Mouse (Mus musculus) bone marrow, adult 2 months (tissue): Measurements from ENCODE around the gene Lrrc40. TPM values are rescaled to one million over a fixed set of nuclear protein-coding genes. Genes with fewer than 3 reads are reported as not detected.
A peak's percentile ranks its signal among the peaks of the same experiment; 100 is the strongest.

Experiments used
- H3K27ac ChIP-seq: fragments of 200-500 bp; 2 replicates; pipeline ENCODE4 v1.5.1; 2012; ENCODE audit warnings: low read depth, mild to moderate bottlenecking, control low read depth, inconsistent platforms, low read length; ENCODE audit not compliant: control insufficient read depth, poor library complexity, insufficient read depth
- H3K4me1 ChIP-seq: fragments of 200-500 bp; 2 replicates; pipeline ENCODE4 v1.6.1; 2011; ENCODE audit warnings: low read length; ENCODE audit not compliant: control insufficient read depth, insufficient read depth
- H3K4me3 ChIP-seq: fragments of 200-500 bp; replicated peaks from 2 replicates; pipeline ENCODE3; 2011; ENCODE audit warnings: mild to moderate bottlenecking, low read depth, low read length, control low read depth; ENCODE audit not compliant: control insufficient read depth
- CTCF ChIP-seq: fragments of 200-500 bp; IDR thresholded peaks from 2 replicates; pipeline ENCODE4 v1.5.1; 2011; ENCODE audit warnings: low read length, control low read depth; ENCODE audit not compliant: control insufficient read depth, insufficient read depth
- POLR2A ChIP-seq: fragments of 200-500 bp; IDR thresholded peaks from 2 replicates; pipeline ENCODE4 v1.6.1; 2011; ENCODE audit warnings: low read depth, mild to moderate bottlenecking, control low read depth, low read length, borderline replicate concordance; ENCODE audit not compliant: control insufficient read depth
- WGBS: fragments of 180-500 bp; shearing (Covaris S2); methylation state at CpG from one replicate; pipeline ENCODE4 v1.1.7; 2018; 5-methylcytosine and 5-hydroxymethylcytosine counted together
- polyA plus RNA-seq: library from polyadenylated mRNA; stranded (reverse); fragments of >200 nt; gene quantifications from 2 replicates; pipeline ENCODE4 v1.2.4, GENCODE M21; 2011; ENCODE audit warnings: low replicate concordance; ENCODE audit not compliant: missing spikeins, insufficient read depth, insufficient read length

The Lrrc40 gene
- polyA plus RNA-seq, 1 experiment = 9.3 TPM

- H3K4me1 ChIP-seq = no peaks in the 10 kb centered on the region
- 2% methylated on average over 11 of the region's 11 CpGs for WGBS
- peak overlapping the region; percentile 87 for H3K27ac ChIP-seq
- H3K4me3 ChIP-seq = peak overlapping the region; percentile 85
- TF ChIP-seq CTCF (no peak), POLR2A (no peak)
Measured at GRCm38 (mm10) chr3:158035866-158036265, 596 bp upstream of the Lrrc40 start.

- Histone ChIP-seq H3K4me3 (no peak overlapping the region), H3K4me1 (no peaks in the 10 kb centered on the region), H3K27ac (no peak overlapping the region)
- 81% methylated on average over 3 of the region's 3 CpGs for WGBS
- no peak for TF ChIP-seq POLR2A
- no peak for TF ChIP-seq CTCF
Measured at GRCm38 (mm10) chr3:158038106-158038505, 1.6 kb downstream of the Lrrc40 start.

GRCm38 (mm10) chr3:158040755-158041154 lies 4.3 kb downstream of the Lrrc40 start:
- 71% methylated on average over 2 of the region's 2 CpGs for WGBS
- H3K27ac ChIP-seq = no peak overlapping the region
- no peaks in the 10 kb centered on the region for H3K4me1 ChIP-seq
- no peak overlapping the region for H3K4me3 ChIP-seq
- no peak for TF ChIP-seq POLR2A
- no peak for TF ChIP-seq CTCF

- WGBS = 87% methylated on average over 2 of the region's 2 CpGs
Measured at GRCm38 (mm10) chr3:158049508-158049907, 13.0 kb downstream of the Lrrc40 start.

GRCm38 (mm10) chr3:158060621-158061291 lies 24.3 kb downstream of the Lrrc40 start:
- Histone ChIP-seq H3K27ac (no peak overlapping the region), H3K4me3 (no peak overlapping the region), H3K4me1 (no peaks in the 10 kb centered on the region; the same call in 1 of the 2 replicates)
- 79% methylated on average over 2 of the region's 2 CpGs for WGBS
- TF ChIP-seq POLR2A = no peak
- no peak for TF ChIP-seq CTCF

More at GRCm38 (mm10) chr3:158049508-158049907, 13.0 kb downstream of the Lrrc40 start:
- Histone ChIP-seq H3K4me1 (no peaks in the 10 kb centered on the region), H3K27ac (no peak overlapping the region), H3K4me3 (no peak overlapping the region)
- TF ChIP-seq CTCF (no peak), POLR2A (no peak)

- WGBS = 57% methylated on average over 5 of the region's 5 CpGs
- Histone ChIP-seq H3K27ac (0 out of 2 replicates have a peak overlapping the region, but pooled peaks have one; percentile 24), H3K4me1 (no peaks in the 10 kb centered on the region; the same call in 1 of the 2 replicates), H3K4me3 (no peak overlapping the region)
- TF ChIP-seq CTCF (no peak), POLR2A (no peak)
Measured at GRCm38 (mm10) chr3:158061811-158062523, 25.5 kb downstream of the Lrrc40 start.

- H3K4me1 ChIP-seq = no peaks in the 10 kb centered on the region; the same call in 1 of the 2 replicates
- TF ChIP-seq POLR2A = no peak
- TF ChIP-seq CTCF = no peak
- no peak overlapping the region for H3K4me3 ChIP-seq
- 84% methylated on average over 2 of the region's 2 CpGs for WGBS
- no peak overlapping the region for H3K27ac ChIP-seq
Measured at GRCm38 (mm10) chr3:158065256-158065655, 28.8 kb downstream of the Lrrc40 start.

GRCm38 (mm10) chr3:158067916-158068315 lies 31.5 kb downstream of the Lrrc40 start:
- 88% methylated on average over 7 of the region's 7 CpGs for WGBS
- Histone ChIP-seq H3K4me3 (no peak overlapping the region), H3K4me1 (no peaks in the 10 kb centered on the region), H3K27ac (no peak overlapping the region)
- TF ChIP-seq CTCF = no peak
- no peak for TF ChIP-seq POLR2A
